Mouse (Mus musculus) limb, embryonic 14.5 days (tissue): ENCODE data around the gene Maff. TPM values are rescaled to one million over a fixed set of nuclear protein-coding genes. Genes with fewer than 3 reads are reported as not detected.

Experiments used
- ATAC-seq: fragments of 200-750 bp; cut with Nextera tagmentation; 2 replicates; pipeline ENCODE4 v1.8.0; 2017; ENCODE audit warnings: low read depth, moderate number of reproducible peaks, moderate TSS enrichment; ENCODE audit not compliant: low FRiP score
- DNase-seq: peaks from one replicate; pipeline ENCODE4 v3.0.0-alpha.2; 2015; ENCODE audit warnings: low spot score
- H3K27ac ChIP-seq: fragments of 300-500 bp; sonication (generic); replicated peaks from 2 replicates; pipeline ENCODE4 v1.5.1; 2014; ENCODE audit warnings: low read depth, mild to moderate bottlenecking, low read length, moderate library complexity, mixed read lengths
- H3K27me3 ChIP-seq: fragments of 300-500 bp; sonication (generic); 2 replicates; pipeline ENCODE4 v1.6.1; 2014; ENCODE audit warnings: low read length, mixed read lengths; ENCODE audit not compliant: control insufficient read depth, insufficient read depth
- H3K36me3 ChIP-seq: fragments of 300-500 bp; sonication (generic); 2 replicates; pipeline ENCODE4 v1.6.1; 2014; ENCODE audit warnings: mild to moderate bottlenecking, low read length, moderate library complexity, mixed read lengths; ENCODE audit not compliant: control insufficient read depth, insufficient read depth
- H3K4me1 ChIP-seq: fragments of 300-500 bp; sonication (generic); 2 replicates; pipeline ENCODE4 v1.6.1; 2014; ENCODE audit warnings: antibody characterized with exemption, low read length, mixed read lengths; ENCODE audit not compliant: control insufficient read depth, insufficient read depth
- H3K4me2 ChIP-seq: fragments of 300-500 bp; sonication (generic); replicated peaks from 2 replicates; pipeline ENCODE4 v1.6.1; 2014; ENCODE audit warnings: low read depth, mild to moderate bottlenecking, low read length, moderate library complexity; ENCODE audit not compliant: severe bottlenecking
- H3K4me3 ChIP-seq: fragments of 300-500 bp; sonication (generic); replicated peaks from 2 replicates; pipeline ENCODE4 v1.5.1; 2014; ENCODE audit warnings: low read length
- H3K9ac ChIP-seq: fragments of 300-500 bp; sonication (generic); 2 replicates; pipeline ENCODE4 v1.6.1; 2014; ENCODE audit warnings: mild to moderate bottlenecking, low read depth, low read length, moderate library complexity; ENCODE audit not compliant: severe bottlenecking
- H3K9me3 ChIP-seq: fragments of 300-500 bp; sonication (generic); 2 replicates; pipeline ENCODE4 v1.6.1; 2016; ENCODE audit warnings: low read length; ENCODE audit not compliant: control insufficient read depth
- POLR2A ChIP-seq: fragments of 200-500 bp; IDR thresholded peaks from 2 replicates; pipeline ENCODE4 v1.8.0; 2012; ENCODE audit warnings: inconsistent platforms, mild to moderate bottlenecking, moderate library complexity, borderline replicate concordance; ENCODE audit not compliant: insufficient read depth, insufficient read length; ENCODE audit errors: extremely low read depth
- WGBS: fragments of 180-500 bp; shearing (Covaris S2); extraction: QIAGEN DNeasy Blood & Tissue Kit; methylation state at CpG from one replicate; pipeline ENCODE4 v1.1.7; 2014; 5-methylcytosine and 5-hydroxymethylcytosine counted together
- polyA plus RNA-seq, 2 experiments: library from polyadenylated mRNA; depleted of rRNA in 1 of 2; stranded (reverse) in 1 of 2; unstranded in 1 of 2; fragments of >200 nt; fragmentation: Nextera tagmentation in 1 of 2; extraction: Ambion mirVana in 1 of 2; gene quantifications; 2 replicates each; pipeline versions ENCODE4 v1.2.1 to v1.2.3; 2012 to 2014

Maff gene
- polyA plus RNA-seq, 2 experiments, result 3.0 to 5.5 TPM

DNA sequence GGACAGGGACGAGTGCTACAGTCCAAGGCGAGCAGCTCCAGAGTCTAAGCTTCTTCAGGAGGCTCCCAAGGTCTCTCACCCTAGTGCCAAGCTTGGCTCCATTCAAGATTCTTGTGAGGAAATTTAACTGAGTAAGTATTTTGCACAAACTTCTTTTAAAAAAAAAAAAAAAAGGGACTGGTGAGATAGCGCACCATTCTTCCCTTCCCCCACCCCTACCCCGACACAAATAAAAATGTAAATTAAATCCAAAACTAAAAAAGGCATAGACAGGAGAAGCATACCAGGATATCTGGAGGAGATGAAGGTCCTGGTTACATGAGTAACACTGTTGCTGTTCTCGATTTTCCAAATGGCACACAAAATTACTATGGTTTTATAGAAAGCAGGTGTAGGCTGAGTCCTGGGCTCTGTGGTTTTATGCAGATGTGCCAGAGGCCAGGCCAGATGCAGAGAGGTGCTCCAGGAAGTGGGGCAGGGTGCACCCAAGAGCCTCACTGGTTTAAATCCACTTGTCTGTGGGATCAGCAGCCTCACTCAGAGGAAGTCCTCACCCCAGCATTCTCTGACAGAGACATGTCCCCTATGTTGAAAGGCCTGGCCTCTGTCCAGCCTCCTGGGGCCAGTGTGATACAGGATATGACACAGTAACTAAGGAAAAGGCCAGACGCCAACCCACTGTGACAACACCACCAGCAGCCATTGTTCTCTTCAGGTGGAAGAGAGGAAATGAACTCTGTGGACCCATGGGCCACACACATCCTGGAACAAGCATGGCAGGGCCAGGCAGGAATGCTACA lies 23.2 kb upstream of the Maff start:
- no peaks in the 10 kb centered on the region for H3K9me3 ChIP-seq
- no peak overlapping the region for H3K9ac ChIP-seq
- ATAC-seq (no peak), DNase-seq (peak; percentile 56)
- no peak overlapping the region for H3K4me3 ChIP-seq
- no peak for TF ChIP-seq POLR2A
- no peaks in the 10 kb centered on the region for H3K27me3 ChIP-seq
- peaks cover 25% of the 10 kb centered on the region for H3K4me1 ChIP-seq
- no peaks in the 10 kb centered on the region for H3K36me3 ChIP-seq
- 0 out of 2 replicates have a peak overlapping the region, but pooled peaks have one; percentile 3 for H3K4me2 ChIP-seq
- H3K27ac ChIP-seq, result peak overlapping the region; percentile 61; the same call in 1 of the 2 replicates
- WGBS, result 62% methylated on average over 6 of the region's 6 CpGs

GRCm38 (mm10) chr15:79323791-79324155 lies 22.6 kb upstream of the Maff start:
- no peak overlapping the region for H3K9ac ChIP-seq
- H3K36me3 ChIP-seq, result no peaks in the 10 kb centered on the region
- WGBS, result 60% methylated on average over 4 of the region's 4 CpGs
- H3K27me3 ChIP-seq, result no peaks in the 10 kb centered on the region
- DNase-seq, result no peak
- H3K4me2 ChIP-seq, result 0 out of 2 replicates have a peak overlapping the region, but pooled peaks have one; percentile 3
- H3K9me3 ChIP-seq, result no peaks in the 10 kb centered on the region
- no peak overlapping the region for H3K4me3 ChIP-seq
- peak overlapping the region; percentile 46 for H3K27ac ChIP-seq
- TF ChIP-seq POLR2A, result no peak
- ATAC-seq, result no peak
- peaks cover 25% of the 10 kb centered on the region for H3K4me1 ChIP-seq

GRCm38 (mm10) chr15:79324373-79324772 lies 22.0 kb upstream of the Maff start:
- Histone ChIP-seq H3K4me3 (no peak overlapping the region), H3K9ac (no peak overlapping the region), H3K36me3 (no peaks in the 10 kb centered on the region), H3K4me1 (peaks cover 25% of the 10 kb centered on the region), H3K27me3 (no peaks in the 10 kb centered on the region), H3K9me3 (no peaks in the 10 kb centered on the region), H3K27ac (peak overlapping the region; percentile 46; the same call in 1 of the 2 replicates), H3K4me2 (no peak overlapping the region)
- DNase-seq (no peak), ATAC-seq (no peak)
- WGBS, result 85% methylated on average over 3 of the region's 3 CpGs
- TF ChIP-seq POLR2A, result no peak

GRCm38 (mm10) chr15:79325742-79326141 lies 20.7 kb upstream of the Maff start:
- no peak for TF ChIP-seq POLR2A
- no peak for DNase-seq
- no peaks in the 10 kb centered on the region for H3K27me3 ChIP-seq
- 79% methylated on average over 3 of the region's 3 CpGs for WGBS
- H3K4me1 ChIP-seq, result peaks cover 25% of the 10 kb centered on the region
- ATAC-seq, result no peak
- no peaks in the 10 kb centered on the region for H3K9me3 ChIP-seq
- H3K36me3 ChIP-seq, result no peaks in the 10 kb centered on the region
- H3K9ac ChIP-seq, result no peak overlapping the region
- no peak overlapping the region for H3K4me3 ChIP-seq
- H3K27ac ChIP-seq, result no peak overlapping the region
- H3K4me2 ChIP-seq, result no peak overlapping the region

DNA sequence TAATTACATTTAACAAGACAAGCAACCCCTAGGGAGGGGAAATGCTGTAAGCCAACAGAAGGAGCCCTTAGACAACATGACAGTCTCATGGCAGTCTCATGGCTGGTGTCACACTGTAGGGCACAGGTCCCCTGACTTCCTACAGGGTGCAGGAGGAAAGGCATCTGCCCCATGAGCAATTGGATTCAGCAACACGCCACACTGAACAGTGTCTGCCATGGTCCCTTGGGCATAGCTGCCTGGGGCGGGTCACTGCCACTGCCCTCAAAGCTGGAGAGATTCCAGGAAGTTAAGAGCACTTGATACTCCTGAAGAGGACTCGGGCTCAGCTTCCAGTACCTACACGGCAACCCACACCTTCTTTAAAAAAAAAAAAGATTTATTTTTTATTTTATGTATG lies 20.2 kb upstream of the Maff start:
- Histone ChIP-seq H3K4me3 (no peak overlapping the region), H3K4me1 (peaks cover 25% of the 10 kb centered on the region), H3K4me2 (no peak overlapping the region), H3K27me3 (no peaks in the 10 kb centered on the region), H3K36me3 (no peaks in the 10 kb centered on the region), H3K27ac (no peak overlapping the region), H3K9me3 (no peaks in the 10 kb centered on the region), H3K9ac (no peak overlapping the region)
- DNase-seq, result no peak
- ATAC-seq, result no peak
- TF ChIP-seq POLR2A, result no peak
- WGBS, result 78% methylated on average over 4 of the region's 4 CpGs
